Mouse (Mus musculus): ENCODE data around the gene Acbd3.

DNA sequence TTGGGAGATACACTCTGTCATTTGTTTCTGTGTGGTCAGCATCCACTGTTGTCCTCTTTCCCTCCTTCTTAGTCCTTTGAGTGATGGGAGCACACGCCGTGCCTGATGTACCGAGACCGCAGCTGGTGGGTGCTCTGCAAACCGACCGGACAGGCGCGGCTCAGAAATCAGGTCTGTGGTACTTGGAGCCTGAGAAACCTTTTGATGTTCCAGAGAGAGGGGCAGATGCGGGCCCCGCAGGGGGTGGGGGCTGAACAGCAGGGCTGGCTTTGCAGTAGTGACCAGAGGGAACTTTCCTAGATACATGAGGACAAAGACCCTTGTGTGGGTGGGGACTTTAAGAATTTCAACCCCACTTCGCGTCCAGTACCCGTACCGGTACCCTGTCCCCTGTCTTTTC lies 37.5 kb downstream of the Acbd3 start:
- no peak for TF ChIP-seq POLR2A (IDR thresholded peaks at IDR 0.05; ENCODE audit: insufficient read depth, low read depth, low read length)
- no peak for TF ChIP-seq CTCF (IDR thresholded peaks at IDR 0.05)
